Mouse (Mus musculus) E14TG2a.4 (cell line): Measurements from ENCODE around the gene Tfap2e.
A peak's percentile ranks its signal among the peaks of the same experiment; 100 is the strongest.

Experiments used
- H3K27me3 ChIP-seq: 2 replicates; pipeline ENCODE4 v1.6.1; 2014; ENCODE audit warnings: low read length, control low read depth; ENCODE audit not compliant: insufficient read depth
- H3K36me3 ChIP-seq: 2 replicates; pipeline ENCODE4 v1.6.1; 2014; ENCODE audit warnings: low read length, control low read depth; ENCODE audit not compliant: insufficient read depth
- H3K4me1 ChIP-seq: replicated peaks from 2 replicates; pipeline ENCODE4 v1.6.1; 2014; ENCODE audit warnings: low read depth, low read length, control low read depth
- H3K4me3 ChIP-seq: replicated peaks from 2 replicates; pipeline ENCODE4 v1.5.1; 2014; ENCODE audit warnings: mild to moderate bottlenecking, low read length
- H3K9me3 ChIP-seq: 2 replicates; pipeline ENCODE4 v1.6.1; 2014; ENCODE audit warnings: low read length, control low read depth
- CTCF ChIP-seq: conservative IDR thresholded peaks from 2 replicates; pipeline ENCODE4 v1.5.1; 2014; ENCODE audit warnings: low read length
- NANOG ChIP-seq: IDR thresholded peaks from 2 replicates; pipeline ENCODE4 v1.6.1; 2014; ENCODE audit warnings: borderline replicate concordance, low read length, mixed read lengths
- POU5F1 ChIP-seq: IDR thresholded peaks from 2 replicates; pipeline ENCODE4 v1.6.1; 2014; ENCODE audit warnings: low read length, borderline replicate concordance

Tfap2e gene

DNA sequence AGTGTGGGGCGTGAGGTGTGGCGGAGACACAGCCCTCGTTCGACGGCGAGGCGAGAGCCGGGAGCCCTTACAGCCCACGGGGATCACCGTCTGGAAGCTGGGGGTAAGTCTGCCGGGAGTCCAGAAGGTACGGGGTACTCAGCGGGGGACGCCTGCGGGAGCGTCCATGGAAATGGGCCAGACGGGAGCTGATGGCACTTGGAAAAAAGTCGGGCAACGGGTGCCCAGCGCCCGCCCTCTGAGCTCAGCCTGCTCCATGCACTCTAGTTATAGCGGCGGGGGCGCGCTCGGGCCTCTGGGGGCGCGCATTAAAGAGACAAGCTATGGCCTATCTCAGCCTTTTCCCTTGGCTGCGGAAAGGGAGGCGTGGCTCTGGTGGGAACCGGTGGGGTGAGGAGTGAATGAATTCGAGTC lies at the start of gene Tfap2e:
Gene Tfap2e, minus strand, starts transcription at position 240 of the 414 bp plus-strand sequence.
- Histone ChIP-seq H3K36me3 (no peaks in the 10 kb centered on the region), H3K4me3 (peak within 1 kb of the TSS; percentile 74), H3K4me1 (peaks cover 56% of the 10 kb centered on the region), H3K9me3 (no peaks in the 10 kb centered on the region), H3K27me3 (peaks cover 80% of the 10 kb centered on the region)
- TF ChIP-seq NANOG (no peak), CTCF (no peak), POU5F1 (no peak)

DNA sequence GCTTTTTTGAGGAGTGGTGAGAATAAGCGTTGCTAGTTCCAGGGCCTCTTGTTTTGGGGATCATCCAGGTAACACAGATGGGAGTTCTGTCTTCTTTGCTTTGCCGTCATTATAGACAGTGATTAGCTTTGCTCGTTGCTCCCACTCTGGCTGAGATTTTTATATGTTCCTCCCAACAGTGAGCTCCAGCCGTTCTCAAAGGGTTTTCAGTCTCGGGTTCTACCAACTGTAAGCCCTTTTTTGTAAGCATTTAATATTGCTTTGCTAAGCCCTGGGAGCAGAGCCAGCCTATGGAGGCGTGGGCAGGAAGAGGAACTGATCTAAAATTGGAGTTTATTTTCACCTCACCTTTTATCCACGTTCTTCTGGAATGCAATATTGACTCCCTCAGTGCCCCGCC lies 47.0 kb upstream of the Tfap2e start:
- no peaks in the 10 kb centered on the region for H3K4me1 ChIP-seq
- H3K36me3 ChIP-seq, result no peaks in the 10 kb centered on the region
- TF ChIP-seq NANOG (no peak), CTCF (no peak), POU5F1 (no peak)
- no peaks in the 10 kb centered on the region for H3K27me3 ChIP-seq
- no peak overlapping the region for H3K4me3 ChIP-seq
- H3K9me3 ChIP-seq, result no peaks in the 10 kb centered on the region

DNA sequence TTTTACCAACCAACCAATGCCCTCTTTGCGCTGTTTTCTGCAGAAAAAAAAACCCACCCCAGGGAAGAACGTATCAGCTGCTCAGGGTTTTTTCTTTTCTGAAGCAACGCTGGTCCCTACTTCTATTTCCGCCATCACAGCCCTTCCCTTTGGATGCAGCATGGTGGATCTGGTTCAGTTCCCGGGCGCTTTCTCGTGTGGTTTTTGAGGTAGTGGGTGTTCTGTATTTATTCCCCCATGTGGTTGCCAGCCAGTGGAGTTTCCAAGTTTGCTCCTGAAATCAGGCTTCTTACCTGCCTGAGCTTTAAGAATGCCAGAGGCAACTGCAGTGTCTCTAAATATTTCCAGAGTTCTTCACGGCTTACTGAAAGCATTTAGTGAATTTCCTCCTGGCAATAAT lies 46.5 kb upstream of the Tfap2e start:
- H3K4me3 ChIP-seq, result no peak overlapping the region
- H3K4me1 ChIP-seq, result no peaks in the 10 kb centered on the region
- no peaks in the 10 kb centered on the region for H3K36me3 ChIP-seq
- no peak for TF ChIP-seq POU5F1
- TF ChIP-seq CTCF, result no peak
- no peaks in the 10 kb centered on the region for H3K27me3 ChIP-seq
- H3K9me3 ChIP-seq, result no peaks in the 10 kb centered on the region

DNA sequence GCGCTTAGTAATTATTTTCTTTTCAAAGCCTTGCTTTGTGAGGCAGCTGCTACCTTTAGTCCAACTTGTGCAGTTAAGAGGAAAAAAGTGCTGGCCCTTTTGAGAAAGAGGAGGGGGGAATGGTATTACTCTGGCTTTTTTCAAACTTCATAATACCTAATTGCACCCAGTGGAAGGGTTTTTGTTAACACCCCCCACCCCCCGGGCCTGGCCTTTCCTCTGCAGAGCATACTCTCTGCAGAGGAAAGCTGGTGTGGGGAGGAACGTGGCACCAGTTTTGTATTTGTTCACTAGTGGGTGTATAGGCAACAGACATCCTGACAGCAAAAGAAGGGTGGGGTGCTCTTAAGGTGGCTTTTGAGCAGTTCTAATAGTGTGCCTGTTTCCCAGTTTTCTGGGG lies 45.8 kb upstream of the Tfap2e start:
- Histone ChIP-seq H3K36me3 (no peaks in the 10 kb centered on the region), H3K4me3 (no peak overlapping the region), H3K27me3 (no peaks in the 10 kb centered on the region), H3K9me3 (no peaks in the 10 kb centered on the region), H3K4me1 (no peaks in the 10 kb centered on the region)
- TF ChIP-seq NANOG, result no peak
- no peak for TF ChIP-seq POU5F1
- TF ChIP-seq CTCF, result no peak

DNA sequence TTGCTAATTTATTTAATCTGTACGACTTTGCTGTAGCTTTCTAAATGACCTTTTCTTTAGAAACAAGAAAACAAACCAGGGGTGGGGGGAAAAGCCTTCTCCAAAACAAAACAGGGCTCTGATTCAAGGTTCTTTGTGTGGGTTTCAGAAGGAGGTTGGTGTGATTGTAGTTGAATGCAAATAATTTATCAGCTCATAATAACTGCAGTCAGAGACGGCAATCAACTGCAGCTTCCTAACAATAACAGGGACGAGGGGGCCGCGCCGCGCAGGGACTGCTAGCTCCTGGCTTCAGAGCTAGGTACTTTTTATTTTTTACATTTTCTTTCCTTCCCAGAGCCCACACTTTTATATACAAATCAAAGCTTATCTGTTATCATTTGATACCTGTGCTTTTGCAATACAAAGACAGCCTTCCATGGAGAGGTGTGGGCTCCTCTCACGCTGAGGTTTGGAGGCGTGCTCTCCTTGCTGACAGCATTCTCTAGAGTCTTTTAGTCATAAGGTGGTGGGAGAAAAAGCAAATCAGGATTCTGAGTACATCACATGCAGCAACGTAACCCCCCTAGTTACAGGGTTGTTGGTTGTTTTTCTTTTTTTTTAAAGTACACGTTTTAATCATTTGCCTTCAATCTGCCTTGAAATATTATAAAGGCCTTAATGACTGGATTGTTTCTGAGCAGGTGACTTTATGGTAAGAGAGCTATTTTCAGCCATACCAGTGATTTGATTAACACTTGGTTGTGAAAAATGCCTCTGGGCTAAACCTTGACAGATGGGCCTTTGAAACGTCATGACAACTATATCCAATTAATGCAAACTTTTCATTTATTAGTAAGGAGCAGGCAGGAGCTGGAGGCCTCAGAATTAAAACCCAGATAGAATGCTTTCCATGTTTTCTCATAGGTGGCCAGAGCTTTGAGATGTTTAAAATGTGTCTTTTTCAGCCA lies 44.1 kb upstream of the Tfap2e start:
- Histone ChIP-seq H3K27me3 (no peaks in the 10 kb centered on the region), H3K36me3 (no peaks in the 10 kb centered on the region), H3K4me1 (no peaks in the 10 kb centered on the region), H3K9me3 (no peaks in the 10 kb centered on the region), H3K4me3 (no peak overlapping the region)
- TF ChIP-seq CTCF, result no peak
- TF ChIP-seq POU5F1, result no peak
- no peak for TF ChIP-seq NANOG

DNA sequence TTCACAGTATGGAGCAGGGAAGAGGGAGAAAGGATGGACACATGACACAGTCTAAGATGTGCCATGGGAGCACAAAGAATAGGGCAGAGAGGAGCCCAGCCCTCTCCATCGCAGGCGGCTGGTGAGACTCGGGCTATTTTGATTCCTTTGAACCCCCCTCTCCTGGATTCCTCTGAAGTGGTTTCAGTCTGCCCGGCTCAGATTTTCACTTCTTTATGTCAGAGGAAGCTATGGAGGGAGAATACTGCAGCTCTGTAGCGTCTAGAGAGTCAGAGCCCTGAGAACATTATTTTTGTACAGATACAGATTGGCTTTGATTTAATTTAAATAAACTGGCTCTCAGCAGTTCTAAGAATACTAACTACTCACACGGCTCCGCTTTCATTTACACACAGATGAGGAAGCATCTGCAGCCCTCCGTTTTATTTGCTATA lies 43.1 kb upstream of the Tfap2e start:
- no peaks in the 10 kb centered on the region for H3K4me1 ChIP-seq
- H3K9me3 ChIP-seq, result no peaks in the 10 kb centered on the region
- H3K36me3 ChIP-seq, result no peaks in the 10 kb centered on the region
- H3K4me3 ChIP-seq, result no peak overlapping the region
- TF ChIP-seq NANOG (no peak), POU5F1 (no peak), CTCF (no peak)
- H3K27me3 ChIP-seq, result no peaks in the 10 kb centered on the region

DNA sequence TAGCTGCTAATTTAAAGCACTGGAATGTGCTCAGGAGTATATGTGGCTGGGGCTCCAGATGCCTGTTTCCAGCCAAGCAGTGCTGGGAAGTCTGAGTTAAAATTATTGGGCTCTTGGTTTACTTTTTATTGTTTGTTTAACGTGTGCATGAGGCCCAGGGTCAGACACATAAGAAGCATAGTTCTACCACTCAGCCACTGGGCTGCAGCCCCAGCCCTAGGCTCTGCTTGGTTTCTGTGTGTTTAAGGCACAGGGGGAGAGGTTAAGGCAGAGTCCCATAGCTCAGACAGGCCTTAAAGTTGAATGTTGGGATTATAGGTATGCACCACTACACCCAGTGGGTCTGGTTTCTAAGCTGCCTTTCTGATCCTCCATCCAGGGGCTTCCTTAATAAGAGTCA lies 39.1 kb upstream of the Tfap2e start:
- Histone ChIP-seq H3K36me3 (no peaks in the 10 kb centered on the region), H3K27me3 (no peaks in the 10 kb centered on the region), H3K9me3 (no peaks in the 10 kb centered on the region), H3K4me1 (no peaks in the 10 kb centered on the region), H3K4me3 (no peak overlapping the region)
- TF ChIP-seq POU5F1 (no peak), NANOG (no peak), CTCF (no peak)

DNA sequence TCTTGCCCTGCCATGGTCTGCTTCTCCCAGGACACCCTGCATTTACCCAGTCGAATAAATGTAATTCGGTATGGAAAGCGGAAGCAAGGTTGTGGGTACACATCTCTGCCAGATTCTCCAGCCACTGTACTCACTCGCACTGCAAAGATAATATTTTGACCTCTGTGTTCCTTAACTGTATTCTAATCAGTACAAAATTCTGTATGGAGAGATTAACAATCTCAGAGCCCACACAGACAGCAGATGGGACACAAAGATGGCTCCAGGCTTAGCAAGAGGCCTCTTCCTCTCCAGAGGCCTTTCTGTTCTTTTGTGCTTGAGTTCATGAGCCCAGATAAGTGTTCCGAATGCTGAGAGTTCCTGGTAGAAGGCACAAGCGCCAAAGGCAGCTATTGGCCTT lies 37.8 kb upstream of the Tfap2e start:
- Histone ChIP-seq H3K4me3 (no peak overlapping the region), H3K9me3 (no peaks in the 10 kb centered on the region), H3K4me1 (no peaks in the 10 kb centered on the region), H3K27me3 (no peaks in the 10 kb centered on the region), H3K36me3 (no peaks in the 10 kb centered on the region)
- TF ChIP-seq NANOG (no peak), CTCF (no peak), POU5F1 (no peak)

DNA sequence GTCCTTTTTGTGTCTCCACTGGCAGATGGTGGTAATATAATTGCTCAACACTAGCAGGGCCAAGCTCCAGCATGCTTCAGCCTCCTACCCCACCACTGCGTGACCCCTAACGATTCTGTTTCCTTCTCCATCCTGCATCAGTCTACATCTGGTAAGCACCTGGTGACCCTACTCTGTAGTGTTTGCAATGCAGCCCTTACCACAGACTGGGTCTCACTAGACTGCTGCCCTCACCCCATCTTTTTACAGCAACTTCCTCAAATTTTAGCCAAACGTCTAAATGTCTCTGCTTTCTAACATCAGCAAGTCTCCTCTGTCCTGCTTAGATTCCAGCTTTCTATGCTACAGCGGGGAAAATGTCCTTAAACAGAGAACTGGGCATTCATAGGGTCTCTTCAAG lies 34.8 kb upstream of the Tfap2e start:
- no peaks in the 10 kb centered on the region for H3K27me3 ChIP-seq
- H3K9me3 ChIP-seq, result no peaks in the 10 kb centered on the region
- no peak overlapping the region for H3K4me3 ChIP-seq

More for the DNA sequence above, 34.8 kb upstream of the Tfap2e start:
- Histone ChIP-seq H3K36me3 (no peaks in the 10 kb centered on the region), H3K4me1 (no peaks in the 10 kb centered on the region)
- no peak for TF ChIP-seq POU5F1
- TF ChIP-seq CTCF, result no peak
- TF ChIP-seq NANOG, result no peak
